Comparison of ENCODE assay signal across 8 mouse cellular contexts in the genomic region with DNA sequence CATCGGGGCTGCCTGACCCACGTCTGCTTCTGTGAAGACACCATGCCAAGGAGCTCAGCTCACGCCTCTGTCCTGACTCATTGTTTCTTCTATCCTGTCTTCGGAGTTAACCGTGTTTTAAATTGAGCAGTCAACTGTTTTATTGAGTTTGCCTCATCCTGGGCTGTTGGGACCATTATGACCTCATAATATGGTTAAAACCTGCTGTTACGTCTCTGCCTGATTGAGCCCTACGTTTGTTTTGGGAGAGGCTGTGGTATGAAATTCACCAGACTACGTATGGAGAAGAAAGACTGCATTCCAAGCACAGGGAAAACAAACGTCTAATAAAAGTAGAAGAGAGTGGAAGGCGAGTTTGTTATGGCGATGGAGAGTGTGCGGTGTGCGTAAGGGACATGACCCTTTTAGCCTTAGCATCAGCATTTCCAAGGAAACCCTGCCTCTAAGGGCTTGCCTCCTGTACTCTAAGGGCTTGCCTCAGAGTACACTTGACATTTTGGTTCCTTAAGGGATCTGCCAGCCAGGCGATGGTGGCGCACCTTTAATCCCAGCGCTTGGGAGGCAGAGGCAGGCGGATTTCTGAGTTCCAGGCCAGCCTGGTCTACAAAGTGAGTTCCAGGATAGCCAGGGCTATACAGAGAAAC. TPM values are rescaled to one million over a fixed set of nuclear protein-coding genes. Genes with fewer than 3 reads are reported as not detected.
DNase-seq lines count a peak whose midpoint lies in the region; ATAC-seq and TF ChIP-seq lines count a peak whose summit lies in the region.

No protein-coding gene starts in this region.

- H3K9me3 ChIP-seq in limb, embryonic 10.5 days (replicated peaks) = no peaks in the 10 kb centered on the region
- no peaks in the 10 kb centered on the region for H3K9me3 ChIP-seq in neural tube, embryonic 12.5 days

- no peak for DNase-seq in left cerebral cortex, adult 2 months (ENCODE audit: extremely low spot score in 1 of 2, low spot score in 2 of 2)
- DNase-seq in left cerebral cortex, postnatal 10 days (ENCODE audit: extremely low spot score in 1 of 2, low spot score in 2 of 2) = no peak
- DNase-seq in limb, embryonic 10.5 days (ENCODE audit: low spot score) = no peak
- no peak for DNase-seq in right cerebral cortex, postnatal 10 days (ENCODE audit: low spot score in 2 of 2)
- no peak for DNase-seq in right cerebral cortex, postnatal 36 days (ENCODE audit: low spot score in 2 of 2)
- no peak for DNase-seq in urinary bladder, adult 2 months (ENCODE audit: low spot score)

- no peak for TF ChIP-seq CTCF in left cerebral cortex, adult 2 months (IDR thresholded peaks at IDR 0.05)
- TF ChIP-seq CTCF in embryonic fibroblast, embryonic 13.5 days (IDR thresholded peaks at IDR 0.05; ENCODE audit: borderline replicate concordance, insufficient read depth, low read length) = no peak

- H3K27me3 ChIP-seq in limb, embryonic 10.5 days (ENCODE audit: low read depth, poor library complexity, severe bottlenecking) = no peaks in the 10 kb centered on the region
- H3K27me3 ChIP-seq in neural tube, embryonic 12.5 days (replicated peaks) = no peaks in the 10 kb centered on the region

- peaks cover 26% of the 10 kb centered on the region for H3K36me3 ChIP-seq in limb, embryonic 10.5 days
- H3K36me3 ChIP-seq in neural tube, embryonic 12.5 days = peaks cover 6% of the 10 kb centered on the region

- TF ChIP-seq POLR2A in embryonic fibroblast, embryonic 13.5 days (IDR thresholded peaks at IDR 0.05; ENCODE audit: low read depth, low read length) = peak; percentile 86

- H3K9ac ChIP-seq in neural tube, embryonic 12.5 days = no peak overlapping the region

- peaks cover 4% of the 10 kb centered on the region; the same call in 1 of the 2 replicates for H3K4me1 ChIP-seq in embryonic fibroblast, embryonic 13.5 days (ENCODE audit: control insufficient read depth, insufficient read depth, low read length)
- peaks cover 25% of the 10 kb centered on the region for H3K4me1 ChIP-seq in limb, embryonic 10.5 days
- peaks cover 19% of the 10 kb centered on the region for H3K4me1 ChIP-seq in neural tube, embryonic 12.5 days

- peak overlapping the region; percentile 86 for H3K27ac ChIP-seq in left cerebral cortex, adult 2 months
- H3K27ac ChIP-seq in embryonic fibroblast, embryonic 13.5 days (ENCODE audit: insufficient read depth, low read length) = peak overlapping the region; percentile 80
- peak overlapping the region; percentile 95 for H3K27ac ChIP-seq in limb, embryonic 10.5 days
- peak overlapping the region; percentile 26; the same call in 1 of the 2 replicates for H3K27ac ChIP-seq in neural tube, embryonic 12.5 days

- peak overlapping the region; percentile 66 for H3K4me2 ChIP-seq in neural tube, embryonic 12.5 days (replicated peaks)

- peak overlapping the region; percentile 45 for H3K4me3 ChIP-seq in left cerebral cortex, adult 2 months
- H3K4me3 ChIP-seq in embryonic fibroblast, embryonic 13.5 days (ENCODE audit: insufficient read depth, low read length) = peak overlapping the region; percentile 56
- peak overlapping the region; percentile 84 for H3K4me3 ChIP-seq in limb, embryonic 10.5 days
- H3K4me3 ChIP-seq in neural tube, embryonic 12.5 days = peak overlapping the region; percentile 28

- 36% methylated on average over 17 of the region's 17 CpGs for WGBS in limb, embryonic 10.5 days
- 32% methylated on average over 17 of the region's 17 CpGs for WGBS in neural tube, embryonic 12.5 days

- intact Hi-C loops in left cerebral cortex, adult 2 months (cut with DNase I) = no loop called here
- intact Hi-C loops in left cerebral cortex, postnatal 10 days (cut with DNase I) = no loop called here

- no peak; the same call in 1 of the 2 replicates for ATAC-seq in neural tube, embryonic 12.5 days (ENCODE audit: low FRiP score, low read depth)

RNA-seq across cellular contexts. Expression of gene Mgea5, which starts 0.4 kb away (rescaled TPM):
- 100 to 1,000 TPM; 164 to 176 TPM for total RNA-seq in left cerebral cortex, adult 2 months (2021)
- total RNA-seq in left cerebral cortex, postnatal 10 days (2021) = 100 to 1,000 TPM; 146 to 152 TPM
- polyA plus RNA-seq in embryonic fibroblast, embryonic 13.5 days (2011; ENCODE audit: insufficient read length, low read depth, missing spikeins) = 87.3 and 87.4 TPM in 2 replicates
- polyA plus RNA-seq in limb, embryonic 10.5 days (2016; fragmentation: Nextera tagmentation; extraction: Ambion mirVana) = 54.2 and 68.9 TPM in 2 replicates
- polyA plus RNA-seq in neural tube, embryonic 12.5 days (2016; fragmentation: Nextera tagmentation; extraction: Ambion mirVana) = 102 and 109 TPM in 2 replicates
- 74.9 and 76.7 TPM in 2 replicates for polyA plus RNA-seq in urinary bladder, adult 2 months (2012; rRNA removed)

RNA-seq across cellular contexts. Expression of gene Kcnip2, which starts 31.8 kb away (rescaled TPM):
- total RNA-seq in left cerebral cortex, adult 2 months (2021) = 100 to 1,000 TPM; 142 to 170 TPM
- 100 to 1,000 TPM; 114 to 127 TPM for total RNA-seq in left cerebral cortex, postnatal 10 days (2021)
- polyA plus RNA-seq in embryonic fibroblast, embryonic 13.5 days (2011; ENCODE audit: insufficient read length, low read depth, missing spikeins) = not detected in 2 replicates
- polyA plus RNA-seq in limb, embryonic 10.5 days (2016; fragmentation: Nextera tagmentation; extraction: Ambion mirVana) = 0.14 and 0.18 TPM in 2 replicates
- 4.5 and 4.8 TPM in 2 replicates for polyA plus RNA-seq in neural tube, embryonic 12.5 days (2016; fragmentation: Nextera tagmentation; extraction: Ambion mirVana)
- 0.40 and 0.55 TPM in 2 replicates for polyA plus RNA-seq in urinary bladder, adult 2 months (2012; rRNA removed)

RNA-seq across cellular contexts. Expression of gene Npm3, which starts 34.7 kb away (rescaled TPM):
- 1 to 10 TPM; 4.1 to 6.8 TPM for total RNA-seq in left cerebral cortex, adult 2 months (2021)
- total RNA-seq in left cerebral cortex, postnatal 10 days (2021) = 10 to 100 TPM in 1 of 2 experiments, 1 to 10 TPM in 1; 9.7 to 11.1 TPM
- polyA plus RNA-seq in embryonic fibroblast, embryonic 13.5 days (2011; ENCODE audit: insufficient read length, low read depth, missing spikeins) = 95.8 and 99.4 TPM in 2 replicates
- 13.3 and 14.9 TPM in 2 replicates for polyA plus RNA-seq in limb, embryonic 10.5 days (2016; fragmentation: Nextera tagmentation; extraction: Ambion mirVana)
- polyA plus RNA-seq in neural tube, embryonic 12.5 days (2016; fragmentation: Nextera tagmentation; extraction: Ambion mirVana) = 5.9 and 7.8 TPM in 2 replicates
- 65.7 and 70.7 TPM in 2 replicates for polyA plus RNA-seq in urinary bladder, adult 2 months (2012; rRNA removed)

RNA-seq across cellular contexts. Expression of gene Fgf8, which starts 41.3 kb away (rescaled TPM):
- not detected for total RNA-seq in left cerebral cortex, adult 2 months (2021)
- not detected for total RNA-seq in left cerebral cortex, postnatal 10 days (2021)
- polyA plus RNA-seq in embryonic fibroblast, embryonic 13.5 days (2011; ENCODE audit: insufficient read length, low read depth, missing spikeins) = not detected in 2 replicates
- 78.5 and 105 TPM in 2 replicates for polyA plus RNA-seq in limb, embryonic 10.5 days (2016; fragmentation: Nextera tagmentation; extraction: Ambion mirVana)
- polyA plus RNA-seq in neural tube, embryonic 12.5 days (2016; fragmentation: Nextera tagmentation; extraction: Ambion mirVana) = not detected in 2 replicates
- polyA plus RNA-seq in urinary bladder, adult 2 months (2012; rRNA removed) = not detected in 2 replicates

Comparison
In these comparisons a context has a peak if more than half of its experiments do, and no peak if none do; other contexts are left out.
1. H3K27ac ChIP-seq: peak in every context shown above with its lines; median percentile 95 in limb, embryonic 10.5 days; 86 in left cerebral cortex, adult 2 months; 80 in embryonic fibroblast, embryonic 13.5 days; 26 in neural tube, embryonic 12.5 days.
2. H3K4me3 ChIP-seq: peak in every context shown above with its lines; median percentile 84 in limb, embryonic 10.5 days; 56 in embryonic fibroblast, embryonic 13.5 days; 45 in left cerebral cortex, adult 2 months; 28 in neural tube, embryonic 12.5 days.